Mouse (Mus musculus): ENCODE results near the gene Hoxb2.

- TF ChIP-seq CTCF (conservative IDR thresholded peaks at IDR 0.05; ENCODE audit: insufficient read depth, insufficient read length, low read depth, low read length) (no peak), POLR2A (IDR thresholded peaks at IDR 0.05; ENCODE audit: low read depth, low read length) (no peak)
These were observed 27.2 kb upstream of the Hoxb2 start, which contains the start of gene Hoxb3 for GRCm38 (mm10) chr11:96323154-96323553.

All from kidney, adult 2 months (tissue).